Mouse (Mus musculus) CH12.LX (cell line): ENCODE results near the gene Ccdc136. TPM values are rescaled to one million over a fixed set of nuclear protein-coding genes. Genes with fewer than 3 reads are reported as not detected.

Source experiments
- DNase-seq: peaks from one replicate; pipeline ENCODE4 v3.0.0-alpha.2; 2013; ENCODE audit errors: extremely low read depth
- H3K27ac ChIP-seq: 2 replicates; pipeline ENCODE4 v1.5.1; 2012; ENCODE audit warnings: low read depth, mild to moderate bottlenecking, control low read depth, moderate library complexity; ENCODE audit not compliant: insufficient read depth
- H3K27me3 ChIP-seq: replicated peaks from 2 replicates; pipeline ENCODE3; 2012; ENCODE audit warnings: inconsistent platforms
- H3K36me3 ChIP-seq, 2 experiments: replicated peaks in 1 of 2; 2 replicates each; pipeline versions ENCODE3 to v1.6.1; 2012; ENCODE audit warnings: inconsistent platforms in 1 of 2, low read length in 1 of 2, mild to moderate bottlenecking in 1 of 2, mixed read lengths in 1 of 2, moderate library complexity in 1 of 2; ENCODE audit not compliant: control insufficient read depth in 1 of 2, insufficient read depth in 1 of 2
- H3K4me1 ChIP-seq, 2 experiments: 2 replicates each; pipeline ENCODE4 v1.6.1; 2012; ENCODE audit warnings: inconsistent platforms in 1 of 2, moderate library complexity in 1 of 2; ENCODE audit not compliant: insufficient read depth in 2 of 2, control insufficient read depth in 1 of 2
- H3K4me2 ChIP-seq: 2 replicates; pipeline ENCODE4 v1.6.1; 2012; ENCODE audit warnings: low read depth, mild to moderate bottlenecking, control low read depth; ENCODE audit not compliant: poor library complexity, insufficient read depth, severe bottlenecking
- H3K4me3 ChIP-seq, 3 experiments: fragments of 150-350 bp in 1 of 3; sonication (generic) in 1 of 3; replicated peaks in 1 of 3; 2 replicates each; pipeline versions ENCODE3 to v1.5.1; 2011 to 2012; ENCODE audit warnings: low read depth in 2 of 3, low read length in 2 of 3, mild to moderate bottlenecking in 2 of 3, moderate library complexity in 2 of 3, control low read depth in 1 of 3, improper control_type of control experiment in 1 of 3, inconsistent platforms in 1 of 3, mixed read lengths in 1 of 3; ENCODE audit not compliant: poor library complexity in 1 of 3
- H3K79me2 ChIP-seq: replicated peaks from 2 replicates; pipeline ENCODE4 v1.6.1; 2012; ENCODE audit warnings: mild to moderate bottlenecking, moderate library complexity; ENCODE audit not compliant: control insufficient read depth, poor library complexity, insufficient read depth, severe bottlenecking; ENCODE audit errors: extremely low read depth
- H3K9ac ChIP-seq: 2 replicates; pipeline ENCODE4 v1.6.1; 2012; ENCODE audit warnings: low read depth, mild to moderate bottlenecking, control low read depth, moderate library complexity; ENCODE audit not compliant: insufficient read depth
- H3K9me3 ChIP-seq: replicated peaks from 2 replicates; pipeline ENCODE3; 2012; ENCODE audit warnings: low read length, inconsistent platforms, mixed read lengths
- BHLHE40 ChIP-seq: IDR thresholded peaks from 2 replicates; pipeline ENCODE4 v1.6.1; 2011; ENCODE audit warnings: mild to moderate bottlenecking, low read depth, low read length, improper control_type of control experiment
- CHD2 ChIP-seq: IDR thresholded peaks from 2 replicates; pipeline ENCODE4 v1.6.1; 2011; ENCODE audit warnings: low read length, improper control_type of control experiment
- GABPA ChIP-seq: IDR thresholded peaks from 2 replicates; pipeline ENCODE4 v1.6.1; 2012; ENCODE audit warnings: low read depth, low read length, improper control_type of control experiment, inconsistent platforms; ENCODE audit not compliant: insufficient replicate concordance
- HCFC1 ChIP-seq: IDR thresholded peaks from 2 replicates; pipeline ENCODE4 v1.6.1; 2012; ENCODE audit warnings: low read depth, mild to moderate bottlenecking, inconsistent platforms, low read length, improper control_type of control experiment
- IRF4 ChIP-seq: IDR thresholded peaks from 2 replicates; pipeline ENCODE4 v1.6.1; 2014; ENCODE audit warnings: low read depth, mild to moderate bottlenecking, inconsistent platforms, low read length, improper control_type of control experiment
- JUN ChIP-seq: IDR thresholded peaks from 2 replicates; pipeline ENCODE4 v1.6.1; 2011; ENCODE audit warnings: low read depth, mild to moderate bottlenecking, low read length, improper control_type of control experiment, moderate library complexity; ENCODE audit not compliant: insufficient read depth
- MAFK ChIP-seq: IDR thresholded peaks from 2 replicates; pipeline ENCODE4 v1.6.1; 2011; ENCODE audit warnings: low read length, improper control_type of control experiment; ENCODE audit not compliant: insufficient replicate concordance
- MEF2A ChIP-seq: IDR thresholded peaks from 2 replicates; pipeline ENCODE4 v1.6.1; 2014; ENCODE audit warnings: low read depth, mild to moderate bottlenecking, inconsistent platforms, low read length, improper control_type of control experiment, borderline replicate concordance
- MXI1 ChIP-seq: IDR thresholded peaks from 2 replicates; pipeline ENCODE4 v1.6.1; 2011; ENCODE audit warnings: mild to moderate bottlenecking, low read depth, low read length, improper control_type of control experiment
- MYC ChIP-seq: IDR thresholded peaks from 2 replicates; pipeline ENCODE4 v1.6.1; 2011; ENCODE audit warnings: low read depth, mild to moderate bottlenecking, improper control_type of control experiment, low read length
- PAX5 ChIP-seq: IDR thresholded peaks from 2 replicates; pipeline ENCODE4 v1.6.1; 2012; ENCODE audit warnings: low read length, inconsistent platforms, mixed read lengths
- POLR2A ChIP-seq: IDR thresholded peaks from 2 replicates; pipeline ENCODE4 v1.6.1; 2011; ENCODE audit warnings: low read depth, mild to moderate bottlenecking, improper control_type of control experiment, low read length
- POLR2AphosphoS2 ChIP-seq: IDR thresholded peaks from 2 replicates; pipeline ENCODE4 v1.6.1; 2011; ENCODE audit warnings: low read depth, low read length, improper control_type of control experiment
- SIN3A ChIP-seq: IDR thresholded peaks from 2 replicates; pipeline ENCODE4 v1.6.1; 2012; ENCODE audit warnings: low read length, improper control_type of control experiment, inconsistent platforms
- TBP ChIP-seq: conservative IDR thresholded peaks from 2 replicates; pipeline ENCODE4 v1.6.1; 2011; ENCODE audit warnings: low read depth, low read length, improper control_type of control experiment
- TCF12 ChIP-seq: IDR thresholded peaks from 2 replicates; pipeline ENCODE4 v1.6.1; 2014; ENCODE audit warnings: low read depth, mild to moderate bottlenecking, inconsistent platforms, low read length, improper control_type of control experiment
- USF2 ChIP-seq: conservative IDR thresholded peaks from 2 replicates; pipeline ENCODE4 v1.6.1; 2011; ENCODE audit warnings: low read depth, low read length, improper control_type of control experiment
- ZKSCAN1 ChIP-seq: IDR thresholded peaks from 2 replicates; pipeline ENCODE4 v1.6.1; 2012; ENCODE audit warnings: low read depth, inconsistent platforms, low read length, improper control_type of control experiment, borderline replicate concordance
- ZMIZ1 ChIP-seq: IDR thresholded peaks from 2 replicates; pipeline ENCODE4 v1.6.1; 2012; ENCODE audit warnings: low read depth, mild to moderate bottlenecking, inconsistent platforms, low read length, improper control_type of control experiment
- ZNF384 ChIP-seq: IDR thresholded peaks from 2 replicates; pipeline ENCODE4 v1.6.1; 2012; ENCODE audit warnings: low read depth, low read length, improper control_type of control experiment, inconsistent platforms
- dilution Hi-C: fragments of 300-500 bp; cut with MboI; formaldehyde crosslinking; loops from 2 replicates; pipeline ENCODE4 v1.14.3; 2020; ENCODE audit warnings: low sequenced_read_pairs; ENCODE audit not compliant: extremely low pct_unique_long_range_greater_than_20kb, extremely low pct_ligation_motif_present
- in situ Hi-C: fragments of 300-500 bp; cut with MboI; formaldehyde crosslinking; loops from 3 replicates; pipeline ENCODE4 v1.14.3; 2019; ENCODE audit warnings: low sequenced_read_pairs, low pct_ligation_motif_present, low pct_unique_long_range_greater_than_20kb, mixed read lengths
- polyA plus RNA-seq: library from polyadenylated mRNA; unstranded; fragments of >175 nt; gene quantifications from 2 replicates; pipeline ENCODE4 v1.2.1, GENCODE M21; 2012; ENCODE audit warnings: low read depth; ENCODE audit not compliant: insufficient read length
- total RNA-seq, 2 experiments: library from RNA; depleted of rRNA; stranded (reverse); fragments of 300-350 nt in 1 of 2; fragments of >200 nt in 1 of 2; gene quantifications; 2 replicates each; pipeline ENCODE4 v1.2.3; 2012 to 2014

Gene Ccdc136
- total and polyA plus RNA-seq, 3 experiments, result 0.64 to 4.3 (median 2.4) TPM

- in situ Hi-C loops (loop anchor here (5.0 kb wide), 1 partner anchor 41 kb away; no protein-coding TSS in a partner anchor), dilution Hi-C loops (no loop called here)
- Histone ChIP-seq H3K79me2 (no peaks in the 10 kb centered on the region), H3K4me3 (no peak overlapping the region), H3K27ac (no peak overlapping the region), H3K27me3 (peaks cover 10% of the 10 kb centered on the region), H3K9me3 (no peaks in the 10 kb centered on the region), H3K4me2 (no peak overlapping the region), H3K36me3 (peaks cover 0 to 3% of the 10 kb centered on the region in 2 experiments), H3K4me1 (no peaks in the 10 kb centered on the region)
- no peak for DNase-seq
- TF ChIP-seq IRF4 (no peak), MYC (no peak), JUN (no peak), ZMIZ1 (no peak), MEF2A (no peak), MAFK (no peak), CHD2 (no peak), USF2 (no peak), TBP (no peak), MXI1 (no peak), ZNF384 (no peak), POLR2A (no peak), ZKSCAN1 (no peak), HCFC1 (no peak), BHLHE40 (no peak), POLR2AphosphoS2 (no peak), SIN3A (no peak), GABPA (no peak)
- TF ChIP-seq, all 38 proteins: peak for 0
- H3K9ac ChIP-seq, result no peak overlapping the region
These were observed 10.3 kb downstream of the Ccdc136 start for GRCm38 (mm10) chr6:29406412-29406811.

- Histone ChIP-seq H3K27me3 (peaks cover 6% of the 10 kb centered on the region), H3K9me3 (no peaks in the 10 kb centered on the region), H3K27ac (no peak overlapping the region), H3K79me2 (no peaks in the 10 kb centered on the region), H3K4me1 (peaks cover 0 to 14% of the 10 kb centered on the region in 2 experiments; a peak in 2 of 4 replicates), H3K36me3 (peaks cover 0 to 2% of the 10 kb centered on the region in 2 experiments), H3K9ac (no peak overlapping the region)
- in situ Hi-C loops (no loop called here), dilution Hi-C loops (no loop called here)
- no peak for DNase-seq
- TF ChIP-seq TBP (no peak), TCF12 (no peak), MXI1 (no peak), PAX5 (no peak)
- TF ChIP-seq, all 38 proteins: peak for 0
- H3K4me3 ChIP-seq, result no peak overlapping the region
- H3K4me2 ChIP-seq, result no peak overlapping the region
These were observed 19.3 kb downstream of the Ccdc136 start for GRCm38 (mm10) chr6:29415446-29415845.
